Mouse (Mus musculus): Measurements from ENCODE around the gene Znrd1as. TPM values are rescaled to one million over a fixed set of nuclear protein-coding genes. Genes with fewer than 3 reads are reported as not detected.

The Znrd1as gene
- polyA plus RNA-seq, 1 experiment from 2014 or later: 5.5 TPM

GRCm38 (mm10) chr17:36931806-36932205 is 26.6 kb upstream of the Znrd1as start:
- Histone ChIP-seq H3K9me3 (no peaks in the 10 kb centered on the region), H3K4me1 (no peaks in the 10 kb centered on the region), H3K4me2 (no peak overlapping the region), H3K9ac (no peak overlapping the region), H3K36me3 (no peaks in the 10 kb centered on the region), H3K4me3 (no peak overlapping the region), H3K27ac (no peak overlapping the region), H3K27me3 (no peaks in the 10 kb centered on the region)
- 67% methylated on average over 2 of the region's 2 CpGs for WGBS
- ATAC-seq (ENCODE audit: insufficient number of reproducible peaks, low FRiP score, low TSS enrichment, low read depth): no peak

GRCm38 (mm10) chr17:36938056-36938455 is 20.3 kb upstream of the Znrd1as start:
- Histone ChIP-seq H3K4me3 (no peak overlapping the region), H3K36me3 (no peaks in the 10 kb centered on the region), H3K27me3 (peaks cover 25% of the 10 kb centered on the region), H3K9me3 (no peaks in the 10 kb centered on the region), H3K4me2 (no peak overlapping the region), H3K27ac (no peak overlapping the region), H3K9ac (no peak overlapping the region), H3K4me1 (peaks cover 9% of the 10 kb centered on the region)
- ATAC-seq (ENCODE audit: insufficient number of reproducible peaks, low FRiP score, low TSS enrichment, low read depth): no peak
- 76% methylated on average over 2 of the region's 2 CpGs for WGBS

- WGBS: 20% methylated on average over 10 of the region's 10 CpGs
- no peaks in the 10 kb centered on the region for H3K9me3 ChIP-seq
- H3K4me3 ChIP-seq: peak overlapping the region; percentile 50
- peak overlapping the region; percentile 72 for H3K27ac ChIP-seq
- H3K9ac ChIP-seq: no peak overlapping the region
- peak; percentile 53 for ATAC-seq (ENCODE audit: insufficient number of reproducible peaks, low FRiP score, low TSS enrichment, low read depth)
- peaks cover 64% of the 10 kb centered on the region for H3K27me3 ChIP-seq
- no peaks in the 10 kb centered on the region for H3K36me3 ChIP-seq
- H3K4me1 ChIP-seq: peaks cover 27% of the 10 kb centered on the region
- H3K4me2 ChIP-seq: peak overlapping the region; percentile 93
These were observed 16.0 kb upstream of the Znrd1as start for GRCm38 (mm10) chr17:36942391-36942790.

GRCm38 (mm10) chr17:36942791-36943471 is 15.5 kb upstream of the Znrd1as start, which contains the start of gene Rnf39:
Gene Rnf39 (plus strand): TSS chr17:36942918.
- no peaks in the 10 kb centered on the region for H3K36me3 ChIP-seq
- H3K27ac ChIP-seq: peak within 1 kb of the TSS; percentile 72
- H3K27me3 ChIP-seq: peaks cover 64% of the 10 kb centered on the region
- peak within 1 kb of the TSS; percentile 50 for H3K4me3 ChIP-seq
- peaks cover 31% of the 10 kb centered on the region for H3K4me1 ChIP-seq
- H3K9ac ChIP-seq: 0 out of 2 replicates have a peak within 1 kb of the TSS, but pooled peaks have one; percentile 17
- 1% methylated on average over 59 of the region's 59 CpGs for WGBS
- ATAC-seq (ENCODE audit: insufficient number of reproducible peaks, low FRiP score, low TSS enrichment, low read depth): peak; percentile 55
- no peaks in the 10 kb centered on the region for H3K9me3 ChIP-seq
- H3K4me2 ChIP-seq: peak within 1 kb of the TSS; percentile 93

GRCm38 (mm10) chr17:36943691-36944090 is 14.7 kb upstream of the Znrd1as start:
- Histone ChIP-seq H3K4me1 (peaks cover 31% of the 10 kb centered on the region), H3K27me3 (peaks cover 64% of the 10 kb centered on the region), H3K27ac (no peak overlapping the region; the same call in 1 of the 2 replicates), H3K4me2 (peak overlapping the region; percentile 93), H3K36me3 (peaks cover 6% of the 10 kb centered on the region), H3K9ac (no peak overlapping the region), H3K4me3 (peak overlapping the region; percentile 50), H3K9me3 (no peaks in the 10 kb centered on the region)
- WGBS: 9% methylated on average over 5 of the region's 5 CpGs
- ATAC-seq (ENCODE audit: insufficient number of reproducible peaks, low FRiP score, low TSS enrichment, low read depth): no peak

GRCm38 (mm10) chr17:36944121-36944775 is 14.1 kb upstream of the Znrd1as start:
- Histone ChIP-seq H3K36me3 (peaks cover 11% of the 10 kb centered on the region), H3K27me3 (peaks cover 64% of the 10 kb centered on the region), H3K9ac (no peak overlapping the region), H3K4me2 (peak overlapping the region; percentile 93; the same call in 1 of the 2 replicates), H3K4me1 (peaks cover 31% of the 10 kb centered on the region), H3K27ac (no peak overlapping the region), H3K4me3 (peak overlapping the region; percentile 50), H3K9me3 (no peaks in the 10 kb centered on the region)
- no peak for ATAC-seq (ENCODE audit: insufficient number of reproducible peaks, low FRiP score, low TSS enrichment, low read depth)
- 13% methylated on average over 9 of the region's 9 CpGs for WGBS

- H3K36me3 ChIP-seq: peaks cover 17% of the 10 kb centered on the region
- peak overlapping the region; percentile 96 for H3K4me2 ChIP-seq
- peaks cover 47% of the 10 kb centered on the region for H3K27me3 ChIP-seq
- ATAC-seq (ENCODE audit: insufficient number of reproducible peaks, low FRiP score, low TSS enrichment, low read depth): no peak
- peak overlapping the region; percentile 68 for H3K9ac ChIP-seq
- H3K27ac ChIP-seq: no peak overlapping the region
- H3K4me3 ChIP-seq: peak overlapping the region; percentile 50
- 1% methylated on average over 61 of the region's 62 CpGs for WGBS
- peaks cover 39% of the 10 kb centered on the region for H3K4me1 ChIP-seq
- H3K9me3 ChIP-seq: no peaks in the 10 kb centered on the region
These were observed 11.2 kb upstream of the Znrd1as start for GRCm38 (mm10) chr17:36947051-36947819.

- H3K27me3 ChIP-seq: peaks cover 37% of the 10 kb centered on the region
- 93% methylated on average over 1 of the region's 1 CpGs for WGBS
- H3K4me1 ChIP-seq: peaks cover 28% of the 10 kb centered on the region
- H3K4me3 ChIP-seq: no peak overlapping the region
- H3K9ac ChIP-seq: no peak overlapping the region
- H3K4me2 ChIP-seq: no peak overlapping the region
- no peaks in the 10 kb centered on the region for H3K9me3 ChIP-seq
- ATAC-seq (ENCODE audit: insufficient number of reproducible peaks, low FRiP score, low TSS enrichment, low read depth): no peak
- no peak overlapping the region for H3K27ac ChIP-seq
- peaks cover 17% of the 10 kb centered on the region for H3K36me3 ChIP-seq
These were observed 10.1 kb upstream of the Znrd1as start for GRCm38 (mm10) chr17:36948286-36948685.

- Histone ChIP-seq H3K9ac (no peak overlapping the region), H3K36me3 (peaks cover 19% of the 10 kb centered on the region), H3K27ac (no peak overlapping the region), H3K4me2 (no peak overlapping the region), H3K9me3 (no peaks in the 10 kb centered on the region), H3K4me3 (no peak overlapping the region), H3K4me1 (peaks cover 21% of the 10 kb centered on the region), H3K27me3 (peaks cover 28% of the 10 kb centered on the region)
- no peak for ATAC-seq (ENCODE audit: insufficient number of reproducible peaks, low FRiP score, low TSS enrichment, low read depth)
- WGBS: 94% methylated on average over 8 of the region's 8 CpGs
These were observed 9.1 kb upstream of the Znrd1as start for GRCm38 (mm10) chr17:36949265-36949664.

GRCm38 (mm10) chr17:36950981-36951947 is 7.1 kb upstream of the Znrd1as start, which contains the start of gene Ppp1r11:
Gene Ppp1r11 (minus strand): TSS chr17:36951741.
- Histone ChIP-seq H3K27me3 (peaks cover 11% of the 10 kb centered on the region), H3K36me3 (peaks cover 32% of the 10 kb centered on the region), H3K4me2 (peak within 1 kb of the TSS; percentile 62), H3K9me3 (no peaks in the 10 kb centered on the region), H3K9ac (peak within 1 kb of the TSS; percentile 73), H3K4me1 (peaks cover 20% of the 10 kb centered on the region), H3K4me3 (peak within 1 kb of the TSS; percentile 75), H3K27ac (peak within 1 kb of the TSS; percentile 80)
- peak; percentile 95 for ATAC-seq (ENCODE audit: insufficient number of reproducible peaks, low FRiP score, low TSS enrichment, low read depth)
- 3% methylated on average over 36 of the region's 36 CpGs for WGBS

GRCm38 (mm10) chr17:36952631-36953030 is 5.8 kb upstream of the Znrd1as start:
- H3K27me3 ChIP-seq: no peaks in the 10 kb centered on the region
- peaks cover 13% of the 10 kb centered on the region for H3K4me1 ChIP-seq
- ATAC-seq (ENCODE audit: insufficient number of reproducible peaks, low FRiP score, low TSS enrichment, low read depth): no peak
- H3K4me3 ChIP-seq: no peak overlapping the region
- H3K36me3 ChIP-seq: peaks cover 37% of the 10 kb centered on the region
- H3K4me2 ChIP-seq: no peak overlapping the region
- 82% methylated on average over 2 of the region's 2 CpGs for WGBS
- no peak overlapping the region for H3K9ac ChIP-seq
- H3K27ac ChIP-seq: no peak overlapping the region
- no peaks in the 10 kb centered on the region for H3K9me3 ChIP-seq
